Mouse (Mus musculus) cerebellum, adult 8-10 months (tissue): Measurements from ENCODE around the gene Dmrtc2.

ENCODE experiments used
- DNase-seq: peaks from one replicate; pipeline ENCODE4 v3.0.0; 2022

Gene Dmrtc2

DNA sequence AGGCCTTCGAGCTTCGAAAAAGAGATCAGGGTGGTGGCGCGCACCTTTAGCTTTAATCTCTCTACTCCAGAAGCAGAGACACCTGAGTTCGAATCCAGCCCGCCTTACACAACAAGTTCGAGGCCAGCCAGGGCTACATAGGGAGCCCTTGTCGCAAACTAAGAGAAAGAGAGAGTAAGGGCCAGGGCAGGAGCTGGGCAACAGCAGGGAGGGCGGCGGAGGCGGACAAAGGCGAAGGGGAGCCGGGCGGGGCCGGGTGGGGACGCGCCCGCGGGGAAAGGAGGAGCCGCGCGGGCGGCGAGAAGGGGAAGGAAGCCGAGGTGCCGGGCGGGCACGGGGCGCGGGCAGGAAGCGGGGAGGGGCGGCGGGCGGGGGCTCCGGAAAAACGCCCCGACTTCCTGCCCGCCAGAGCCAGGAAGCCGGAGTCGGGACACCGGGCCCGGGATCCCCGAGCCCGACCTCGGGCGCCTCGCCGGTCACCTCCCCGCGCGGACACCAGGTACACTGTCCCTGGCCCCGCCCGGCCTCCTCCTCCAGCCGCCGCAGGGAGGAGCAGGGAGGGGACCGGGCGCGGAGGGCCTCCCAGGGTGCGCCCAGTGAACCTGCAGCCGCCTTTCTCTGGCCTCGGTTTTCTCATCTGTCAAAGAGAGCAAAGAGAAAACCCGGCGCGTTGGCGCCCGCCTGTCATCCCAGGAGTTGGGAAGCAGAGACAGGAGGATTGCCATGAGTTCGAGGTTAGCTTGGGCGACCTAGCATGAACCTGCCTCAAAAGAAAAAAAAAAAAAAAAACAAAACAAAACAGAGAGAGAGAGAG is 33.0 kb downstream of the Dmrtc2 start, which contains the start of gene Arhgef1:
Gene Arhgef1 (plus strand): TSS at position 283 of the 814 bp plus-strand sequence.
- peak; percentile 54 for DNase-seq

- DNase-seq = no peak
Measured at GRCm38 (mm10) chr7:24903444-24903825, 33.6 kb downstream of the Dmrtc2 start.

DNA sequence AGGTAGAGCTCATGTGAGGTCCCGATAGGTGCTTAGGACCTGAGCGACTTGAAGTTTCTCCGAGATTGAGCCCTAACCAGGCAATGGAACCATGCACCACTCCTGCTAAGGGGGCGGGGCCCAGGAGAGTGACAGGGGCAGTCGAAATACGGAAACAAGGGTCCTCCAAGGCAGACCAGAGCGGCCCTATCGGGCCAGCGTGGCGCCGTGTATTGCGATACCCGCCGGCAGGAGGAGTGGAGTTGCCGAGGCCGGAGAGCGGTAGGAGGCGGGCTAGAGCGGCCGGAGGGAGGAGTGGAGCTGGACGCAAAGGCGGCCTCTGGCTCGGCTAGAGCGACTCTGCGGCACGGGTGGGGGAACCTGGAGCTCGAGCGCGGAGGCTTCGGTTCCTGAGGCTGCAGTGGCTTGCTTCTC is 34.2 kb downstream of the Dmrtc2 start:
- peak; percentile 97 for DNase-seq

- DNase-seq = peak; percentile 60
Measured at GRCm38 (mm10) chr7:24904936-24905335, 35.1 kb downstream of the Dmrtc2 start.

DNA sequence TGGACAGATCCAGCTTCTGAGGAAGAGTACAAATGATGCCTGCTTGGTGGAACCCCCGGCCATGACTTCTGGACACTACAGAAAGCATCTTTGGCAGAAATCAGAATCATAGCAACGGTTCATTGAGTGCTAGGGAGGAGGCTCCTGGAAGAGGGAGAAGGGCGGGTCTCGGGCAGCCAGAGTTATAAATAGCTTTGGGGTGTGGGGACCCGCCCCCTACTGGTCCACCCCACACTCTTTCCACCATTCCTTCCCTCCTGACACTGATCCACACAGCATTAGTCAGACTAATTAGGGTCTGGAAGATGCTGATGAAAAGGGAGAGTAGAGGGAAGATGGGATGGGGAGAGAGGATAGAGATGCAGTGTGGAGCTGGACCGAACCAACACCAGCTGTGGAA is 36.7 kb downstream of the Dmrtc2 start:
- DNase-seq = no peak

- no peak for DNase-seq
Measured at GRCm38 (mm10) chr7:24907211-24907748, 37.4 kb downstream of the Dmrtc2 start.

- no peak for DNase-seq
Measured at GRCm38 (mm10) chr7:24912480-24912879, 42.6 kb downstream of the Dmrtc2 start.

GRCm38 (mm10) chr7:24918763-24919323 is 49.0 kb downstream of the Dmrtc2 start:
- DNase-seq = no peak

- no peak for DNase-seq
Measured at GRCm38 (mm10) chr7:24919728-24920127, 49.9 kb downstream of the Dmrtc2 start.
